Mouse (Mus musculus): ENCODE results near the gene Nfix. TPM values are rescaled to one million over a fixed set of nuclear protein-coding genes. Genes with fewer than 3 reads are reported as not detected.

Nfix gene
- total RNA-seq, 1 experiment from 2014 or later = 124 TPM

DNA sequence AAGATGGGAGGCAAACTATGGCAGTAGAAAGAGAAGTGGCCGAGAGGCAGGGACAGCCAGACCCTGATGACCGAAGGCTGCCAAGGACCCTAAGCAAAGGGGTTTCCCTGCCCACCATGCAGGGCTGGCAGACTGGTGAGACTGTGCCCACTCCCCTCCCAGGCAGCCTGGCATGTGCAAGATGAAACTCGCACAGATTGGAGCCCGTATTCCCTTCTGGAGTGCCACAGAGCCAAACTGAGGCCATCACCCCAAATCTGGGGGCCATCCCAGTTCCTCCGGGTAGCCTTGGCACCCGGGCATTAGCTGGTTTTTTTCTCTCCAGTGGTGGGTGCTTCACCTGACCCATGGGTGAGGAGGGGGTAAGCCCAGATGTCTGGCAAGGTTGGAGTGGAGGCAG, 2.2 kb downstream of the Nfix start:
- DNase-seq = no peak

DNA sequence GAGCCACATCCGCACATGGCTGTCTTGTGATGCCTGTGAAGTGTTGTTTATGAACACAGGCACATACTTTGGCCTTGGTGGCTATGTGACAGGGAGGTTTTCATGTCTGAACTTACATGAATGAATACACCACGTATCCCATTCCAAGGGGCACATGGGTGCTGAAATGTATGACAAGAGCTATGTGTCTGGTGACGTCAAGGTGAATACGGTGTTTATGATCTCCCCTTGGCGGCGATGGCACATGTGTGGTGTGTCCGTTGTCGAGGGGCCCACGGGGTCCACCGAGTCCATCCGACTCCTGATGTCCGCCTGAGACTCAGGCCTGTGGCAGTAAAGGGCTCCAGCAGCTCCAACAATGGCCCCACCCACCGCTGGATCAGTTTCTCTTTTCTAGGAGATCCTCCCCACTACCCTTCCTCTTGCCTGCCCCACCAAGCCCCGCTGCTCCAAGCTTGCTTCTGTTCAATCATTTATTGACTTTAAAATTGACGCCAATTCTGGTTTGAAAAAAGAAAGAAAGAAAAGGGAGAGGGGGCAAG, 2.8 kb downstream of the Nfix start:
- no peak for DNase-seq

GRCm38 (mm10) chr8:84794486-84794885, 5.7 kb downstream of the Nfix start:
- DNase-seq = no peak

DNA sequence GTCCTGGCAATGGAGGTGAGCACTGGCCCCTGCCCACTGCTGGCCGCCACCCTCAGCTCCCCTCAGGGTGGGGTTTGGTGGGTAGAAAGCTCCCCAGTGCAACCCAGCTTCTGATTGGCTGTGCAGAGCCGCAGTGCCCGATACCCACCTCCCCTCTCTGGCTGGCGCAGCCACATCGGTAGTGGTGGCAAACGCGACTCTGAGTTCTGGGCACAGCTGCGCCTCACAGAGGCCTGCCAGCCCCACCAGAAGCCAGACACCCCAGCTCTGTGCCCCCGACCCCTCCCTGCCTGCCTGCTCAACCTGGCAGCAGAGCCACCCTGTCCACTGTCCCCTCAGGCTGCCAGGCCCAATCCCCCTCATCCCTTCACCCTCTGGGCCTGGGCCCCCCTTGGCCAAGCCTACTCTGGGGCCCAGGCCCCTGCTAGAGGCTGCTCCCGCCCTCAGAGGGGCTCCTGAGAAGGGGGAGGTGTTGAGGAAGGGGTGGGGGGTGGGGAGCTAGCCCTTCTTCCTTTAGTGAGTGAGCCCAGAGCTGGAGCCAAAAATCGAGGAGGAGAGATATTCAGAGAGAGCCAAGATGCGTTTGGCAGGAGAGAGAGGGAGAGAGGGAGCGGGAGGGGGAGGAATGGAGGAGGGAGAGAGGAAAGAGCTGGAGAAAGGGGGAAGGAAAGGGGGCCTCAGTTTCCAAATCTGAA, 6.2 kb downstream of the Nfix start:
- peak; percentile 43 for DNase-seq

GRCm38 (mm10) chr8:84793134-84793533, 7.0 kb downstream of the Nfix start:
- DNase-seq = no peak

- DNase-seq = no peak
These were observed 7.7 kb downstream of the Nfix start for GRCm38 (mm10) chr8:84792429-84792947.

DNA sequence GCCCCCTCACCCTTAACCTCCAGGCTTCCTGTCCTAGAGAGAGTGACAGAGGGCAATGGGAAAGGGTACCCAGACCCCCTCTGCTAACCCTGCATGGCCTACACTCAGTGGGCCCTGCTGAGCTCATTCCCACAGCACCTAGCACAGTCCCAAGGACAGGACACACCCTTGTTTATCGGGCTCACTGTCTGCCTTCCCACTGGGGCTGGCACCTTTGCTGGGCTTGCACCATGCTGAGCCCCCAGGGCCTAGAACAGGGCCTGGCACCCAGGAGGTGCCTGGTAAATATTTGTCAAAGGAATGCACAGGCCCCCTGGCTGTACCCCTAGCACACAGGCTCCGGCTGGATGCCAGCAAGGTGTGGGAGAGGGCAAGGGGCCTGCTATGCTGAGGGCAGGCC, 9.6 kb downstream of the Nfix start:
- no peak for DNase-seq

DNA sequence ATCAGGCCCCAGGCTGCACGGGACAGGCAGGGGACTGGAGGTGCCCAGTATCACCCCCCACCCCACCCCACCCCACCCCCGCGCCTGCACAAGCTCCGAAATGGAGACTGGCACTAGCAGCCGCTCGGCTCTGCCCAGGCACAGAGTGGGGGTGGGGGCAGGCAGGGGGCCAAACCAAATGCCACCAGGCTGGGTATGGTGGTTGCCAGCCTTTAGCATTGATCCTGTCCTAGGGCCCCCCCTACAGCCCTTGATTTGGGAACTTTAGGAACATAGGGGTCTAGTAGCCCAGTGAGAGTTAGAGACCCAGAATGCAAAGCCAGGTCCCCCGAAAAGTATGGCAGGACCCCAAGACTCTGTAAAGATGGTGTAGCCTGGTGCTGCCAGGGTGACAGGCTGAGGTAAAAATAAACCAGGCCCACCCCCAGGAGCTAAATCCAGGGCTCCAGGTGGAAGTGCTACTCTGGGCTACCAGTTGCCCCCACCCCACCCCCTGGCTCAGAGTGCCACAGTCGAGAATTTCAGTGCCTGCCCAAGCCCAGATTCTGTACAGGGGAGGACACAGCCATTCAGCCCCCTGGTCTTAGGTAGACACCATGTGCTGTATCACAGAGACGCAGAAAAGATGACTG, 10.2 kb downstream of the Nfix start:
- DNase-seq = peak; percentile 63

GRCm38 (mm10) chr8:84789345-84789744, 10.8 kb downstream of the Nfix start:
- DNase-seq = no peak

DNA sequence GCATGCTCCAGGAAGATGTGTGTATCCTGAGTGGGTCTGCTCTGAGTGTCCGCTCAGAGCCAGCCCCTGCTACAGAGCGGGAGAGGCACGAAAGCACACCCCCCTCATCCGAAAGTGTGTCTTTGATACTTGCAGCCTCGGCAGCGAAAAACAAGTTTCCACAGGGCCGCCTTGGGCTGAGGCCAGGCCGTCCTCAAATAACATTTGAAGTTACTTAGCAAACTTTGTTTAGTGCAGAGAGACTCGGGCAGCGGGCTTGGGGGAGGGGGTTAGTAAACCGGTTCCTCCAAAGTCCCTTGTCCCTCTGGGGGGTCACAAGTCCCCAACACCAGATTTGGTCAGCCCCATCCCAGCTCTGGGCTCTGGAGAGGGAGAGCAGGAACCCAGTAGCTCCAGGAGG, 11.2 kb downstream of the Nfix start:
- DNase-seq = peak; percentile 73

DNA sequence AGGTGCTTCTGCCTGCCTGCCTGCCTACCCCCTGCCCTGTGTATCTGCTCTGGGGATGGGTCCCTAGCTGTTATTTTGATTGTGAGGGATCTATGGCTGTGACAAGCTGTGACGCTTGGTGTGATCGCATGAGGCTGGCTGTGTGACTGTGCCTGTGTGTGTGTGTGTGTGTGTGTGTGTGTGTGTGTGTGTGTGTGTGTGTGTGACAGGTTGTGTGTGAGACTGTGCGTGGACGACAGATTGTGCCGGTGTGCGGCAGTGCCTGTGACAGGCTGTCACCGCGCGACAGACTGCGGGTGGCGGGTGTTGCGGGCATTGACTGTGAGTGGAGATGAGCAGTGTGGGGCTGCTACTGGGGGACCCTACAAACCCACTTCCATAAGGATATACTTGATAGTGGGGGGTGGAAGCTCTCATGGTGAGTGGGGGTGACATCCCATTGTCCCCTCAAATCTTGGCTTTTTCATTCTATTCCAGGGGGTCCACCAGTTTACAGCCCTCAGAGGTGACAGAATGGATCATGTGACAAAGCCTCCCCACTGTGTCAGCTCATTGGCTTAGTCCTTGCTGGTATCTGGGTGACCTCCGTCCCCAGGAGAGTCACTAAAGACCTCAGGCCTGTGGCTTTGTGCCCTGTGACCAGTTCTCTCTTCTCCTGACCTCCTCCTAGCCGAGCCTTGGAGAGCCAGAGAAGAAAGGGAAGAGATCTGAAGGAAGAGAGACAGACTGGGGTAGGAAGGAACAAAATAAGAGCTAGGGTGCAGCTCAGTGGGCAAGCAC, 12.4 kb downstream of the Nfix start:
- no peak for DNase-seq

GRCm38 (mm10) chr8:84786801-84787467, 13.2 kb downstream of the Nfix start:
- DNase-seq = no peak

- DNase-seq = peak; percentile 77
These were observed 14.1 kb downstream of the Nfix start for GRCm38 (mm10) chr8:84785756-84786677.

DNA sequence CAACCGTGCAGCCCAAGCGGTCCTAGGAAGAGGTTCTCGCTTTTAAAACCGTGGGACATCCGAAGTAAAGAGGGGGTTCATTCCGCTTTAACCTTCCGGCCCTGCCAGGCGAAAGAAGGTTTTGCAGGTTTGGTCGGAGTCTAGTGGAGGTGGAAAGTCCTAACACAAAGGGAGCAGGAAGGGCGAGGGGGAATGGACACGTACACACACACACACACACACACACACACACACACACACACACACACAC, 14.7 kb downstream of the Nfix start:
- no peak for DNase-seq

DNA sequence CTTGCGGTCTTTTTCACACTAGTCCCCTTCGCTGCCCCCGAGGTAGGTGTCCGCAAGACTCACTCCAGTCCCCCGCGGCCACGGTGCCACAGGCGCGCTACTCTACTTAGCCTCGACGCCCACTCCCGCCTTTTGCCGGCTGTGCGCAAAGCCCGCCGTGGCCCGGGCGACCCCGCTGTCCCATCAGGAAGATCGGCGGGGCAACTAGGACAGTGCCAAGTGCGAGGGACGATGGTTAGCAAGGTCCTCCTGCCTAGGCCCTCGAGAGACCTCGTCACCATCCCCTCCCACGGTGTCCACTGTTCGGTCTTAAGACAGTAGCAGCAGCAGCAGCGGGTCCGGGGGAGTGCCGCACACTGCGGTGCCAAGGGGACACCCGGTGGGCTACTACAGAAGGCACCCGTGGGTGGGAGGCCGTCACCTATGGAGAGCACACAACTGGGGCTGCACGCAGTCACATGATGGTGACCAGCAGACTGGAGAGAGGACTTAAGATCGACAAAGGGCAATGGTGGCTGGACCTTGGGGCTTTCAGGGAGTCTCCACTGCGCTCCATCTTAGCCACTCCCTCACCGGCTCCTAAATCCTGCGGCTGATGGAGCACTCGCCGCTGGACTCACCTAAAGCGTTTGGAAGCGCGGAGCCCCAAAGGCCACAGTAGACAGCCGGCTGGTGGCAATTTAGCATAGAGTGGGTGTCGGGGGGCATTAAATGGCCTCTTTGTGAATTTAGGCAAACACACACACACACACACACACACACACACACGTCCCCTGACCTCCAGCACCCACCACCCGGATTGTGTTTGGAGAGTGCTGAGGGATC, 15.3 kb downstream of the Nfix start:
- DNase-seq = no peak

GRCm38 (mm10) chr8:84783919-84784581, 16.1 kb downstream of the Nfix start:
- DNase-seq = peak; percentile 58

DNA sequence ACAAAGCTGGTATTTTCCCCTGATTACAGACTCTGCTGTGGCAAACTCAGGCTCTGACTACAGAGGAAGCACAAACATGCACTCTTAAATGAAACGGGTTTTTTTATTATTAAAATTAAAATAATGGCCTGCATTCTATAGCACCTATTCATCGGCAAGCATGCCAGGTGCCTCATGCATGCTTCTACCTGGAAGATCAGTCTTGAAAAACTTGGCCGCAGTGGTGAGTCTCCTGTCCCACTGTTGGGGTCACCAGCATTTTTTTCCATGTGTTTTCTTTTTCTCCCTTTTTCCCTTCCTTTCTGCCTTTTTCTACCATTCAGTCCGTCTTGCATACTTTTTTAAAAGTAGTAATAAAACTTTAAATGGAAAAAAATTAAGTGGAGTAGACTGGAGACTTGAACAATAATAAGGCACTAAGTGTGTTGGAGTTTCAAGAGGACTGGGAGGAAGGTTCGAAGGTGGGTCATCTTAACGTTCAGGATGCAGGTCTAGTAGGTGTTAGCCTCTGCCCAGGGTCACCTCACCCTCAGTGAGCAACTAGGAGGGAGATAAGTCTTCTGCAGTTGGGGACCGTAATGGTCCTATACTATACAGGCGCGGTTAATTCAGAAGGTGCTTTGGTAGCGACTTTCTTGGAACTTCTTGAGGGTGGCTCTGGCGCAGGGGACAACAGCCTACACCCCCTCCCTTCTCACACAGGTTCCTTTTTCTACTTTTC, 16.8 kb downstream of the Nfix start:
- no peak for DNase-seq

DNA sequence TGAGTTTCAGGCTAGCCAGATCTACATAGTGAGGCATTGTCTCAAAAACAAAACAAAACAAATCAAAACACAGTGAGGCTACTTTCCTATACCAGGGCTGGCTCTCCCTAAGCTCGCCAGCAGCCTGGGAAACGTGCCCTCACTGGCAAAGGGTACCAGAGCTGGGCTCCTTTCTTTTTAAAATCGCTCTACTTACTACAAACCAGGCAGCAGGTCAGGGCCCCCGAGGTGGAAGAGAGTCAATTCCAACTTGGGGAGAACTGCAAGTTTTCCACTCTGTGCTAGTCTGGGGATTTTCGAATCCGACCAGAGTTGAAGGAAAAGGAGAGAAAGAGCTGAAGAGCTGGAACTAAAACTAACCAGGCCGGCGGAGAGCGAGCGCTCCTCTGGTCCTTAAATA, 17.5 kb downstream of the Nfix start:
- no peak for DNase-seq

All from adrenal gland, postnatal 14 days (tissue).